Mouse (Mus musculus): ENCODE measurements at regions not wholly inside any gene's neighbourhood (a gene's known extent, or its start where the extent isn't known, plus 50 kb on each side); places are given as distances from the start of the nearest gene placed in this dataset.
A peak's percentile ranks its signal among the peaks of the same experiment; 100 is the strongest.

GRCm38 (mm10) chr5:119338711-119339110 lies 331.8 kb upstream of the Tbx3 start:
- no peak for DNase-seq (ENCODE audit: low read depth, low spot score)

DNA sequence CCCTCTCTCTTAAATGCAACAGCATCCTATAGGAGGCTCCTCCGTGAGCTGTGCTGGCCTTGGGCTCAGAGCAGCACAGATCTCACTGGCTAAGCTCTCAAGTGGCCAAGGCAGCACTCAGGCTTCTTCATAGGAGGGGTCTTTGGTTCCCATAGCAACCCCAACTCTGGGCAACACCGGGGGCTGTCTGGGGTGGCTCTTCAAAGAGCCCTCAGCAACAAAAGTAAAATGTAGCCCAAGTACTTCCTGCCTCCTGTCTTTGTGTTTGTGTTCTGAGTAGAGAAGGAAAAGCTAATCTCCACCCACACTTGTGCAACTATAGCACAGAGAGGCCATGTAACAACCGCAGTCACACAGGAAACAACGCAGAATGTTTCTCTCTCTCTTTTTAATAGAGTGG lies 322.2 kb upstream of the Tbx3 start:
- no peak for DNase-seq (ENCODE audit: low read depth, low spot score)

DNA sequence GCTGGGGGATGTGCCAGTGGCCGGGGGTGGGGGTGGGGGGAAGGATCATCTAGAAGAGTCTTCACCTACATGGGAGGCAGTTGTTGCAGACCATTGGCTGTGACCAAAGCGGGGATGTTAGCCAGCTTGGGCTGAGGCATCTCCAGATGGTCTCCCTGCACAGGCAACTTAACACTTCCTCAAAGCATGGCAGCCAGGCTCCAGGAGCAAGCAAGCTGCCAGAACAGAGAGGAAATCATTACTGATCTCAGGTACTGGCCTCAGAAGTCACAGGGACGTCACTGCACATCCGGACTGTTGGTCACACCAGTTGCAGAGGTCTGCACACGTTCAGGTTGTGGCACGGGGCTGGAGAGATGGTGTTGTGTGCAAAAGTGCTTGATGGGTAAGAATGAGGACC lies 321.1 kb upstream of the Tbx3 start:
- no peak for DNase-seq (ENCODE audit: low read depth, low spot score)

GRCm38 (mm10) chr5:119350325-119350915 lies 320.0 kb upstream of the Tbx3 start:
- no peak for DNase-seq (ENCODE audit: low read depth, low spot score)

DNA sequence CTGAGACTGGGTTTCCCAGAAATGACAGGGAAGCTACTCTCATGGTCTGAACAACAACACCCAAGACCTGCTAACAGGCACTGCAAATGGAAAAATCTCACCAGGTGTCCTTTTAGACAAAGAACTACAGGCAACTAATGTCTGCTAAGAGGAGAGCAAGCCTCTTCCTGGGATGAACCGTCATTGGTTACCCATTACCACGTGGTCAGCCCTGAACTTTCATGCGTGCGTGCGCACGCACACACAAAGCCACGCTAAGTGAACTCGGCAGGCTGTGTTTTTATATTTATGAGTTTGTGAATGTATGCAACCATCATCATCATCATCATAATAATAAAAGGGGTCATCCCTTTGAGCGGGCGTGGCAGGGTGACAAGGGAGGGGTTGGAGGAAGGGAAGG lies 315.0 kb upstream of the Tbx3 start:
- no peak for DNase-seq (ENCODE audit: low read depth, low spot score)

- no peak for DNase-seq (ENCODE audit: low read depth, low spot score)
These were observed 314.4 kb upstream of the Tbx3 start for GRCm38 (mm10) chr5:119356051-119356450.

GRCm38 (mm10) chr5:119359709-119360108 lies 310.8 kb upstream of the Tbx3 start:
- no peak for DNase-seq (ENCODE audit: low read depth, low spot score)

- no peak for DNase-seq (ENCODE audit: low read depth, low spot score)
These were observed 310.1 kb upstream of the Tbx3 start for GRCm38 (mm10) chr5:119360351-119360750.

DNA sequence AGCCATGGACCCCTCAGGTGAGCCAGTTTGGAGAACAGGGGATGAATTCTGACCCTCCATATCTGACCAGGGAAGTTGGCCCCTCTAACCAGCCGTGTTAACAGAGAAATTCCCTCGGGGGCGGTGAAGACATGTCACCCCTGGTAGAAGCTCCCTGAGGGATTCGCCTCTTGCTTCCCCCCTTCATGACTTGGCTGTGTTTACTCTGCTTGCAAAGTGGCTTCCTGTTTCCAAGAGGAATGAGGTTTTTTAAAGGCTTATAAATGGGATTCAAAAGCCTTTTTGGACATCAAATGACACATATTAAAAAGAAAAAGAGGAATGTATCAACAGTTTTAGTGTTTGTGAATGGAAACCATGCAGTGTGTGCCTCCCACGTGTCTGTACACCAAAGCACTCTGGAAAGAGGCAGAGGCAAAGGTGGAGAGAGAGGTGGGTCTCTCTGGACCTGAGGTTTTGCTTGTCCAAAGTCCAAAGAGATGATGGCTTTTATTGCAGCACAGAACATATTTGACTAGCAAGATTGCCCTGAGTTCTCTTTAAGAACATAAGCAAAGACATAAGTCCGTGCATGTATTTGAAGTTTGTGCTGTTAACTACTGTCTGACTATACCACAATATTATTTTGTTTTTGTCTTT lies 308.9 kb upstream of the Tbx3 start:
- no peak for DNase-seq (ENCODE audit: low read depth, low spot score)

- no peak for DNase-seq (ENCODE audit: low read depth, low spot score)
These were observed 308.0 kb upstream of the Tbx3 start for GRCm38 (mm10) chr5:119362452-119362851.

- peak; percentile 11 for DNase-seq (ENCODE audit: low read depth, low spot score)
These were observed 306.2 kb upstream of the Tbx3 start for GRCm38 (mm10) chr5:119364250-119364649.

DNA sequence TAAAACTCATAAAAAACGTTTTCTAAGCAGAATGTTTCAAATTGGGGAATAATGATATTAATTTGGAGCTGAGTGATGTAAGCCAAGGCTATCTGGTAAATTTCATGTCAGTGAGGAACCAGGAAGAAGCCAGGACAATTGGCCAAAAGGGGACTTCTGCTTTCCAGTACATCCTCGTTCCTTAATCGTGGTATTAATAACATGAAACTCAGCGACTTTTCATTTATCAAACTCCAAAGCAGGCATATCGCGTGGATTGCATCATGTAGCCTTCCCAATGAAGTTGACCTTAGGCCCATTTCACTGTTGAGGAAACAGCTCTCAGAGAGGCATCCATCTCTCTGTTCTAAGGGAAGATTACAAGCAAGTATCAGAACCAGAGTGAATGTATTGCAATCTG lies 305.3 kb upstream of the Tbx3 start:
- no peak for DNase-seq (ENCODE audit: low read depth, low spot score)

- no peak for DNase-seq (ENCODE audit: low read depth, low spot score)
These were observed 304.2 kb upstream of the Tbx3 start for GRCm38 (mm10) chr5:119366296-119366695.

- DNase-seq (ENCODE audit: low read depth, low spot score), result no peak
These were observed 300.0 kb upstream of the Tbx3 start for GRCm38 (mm10) chr5:119370481-119370880.

DNA sequence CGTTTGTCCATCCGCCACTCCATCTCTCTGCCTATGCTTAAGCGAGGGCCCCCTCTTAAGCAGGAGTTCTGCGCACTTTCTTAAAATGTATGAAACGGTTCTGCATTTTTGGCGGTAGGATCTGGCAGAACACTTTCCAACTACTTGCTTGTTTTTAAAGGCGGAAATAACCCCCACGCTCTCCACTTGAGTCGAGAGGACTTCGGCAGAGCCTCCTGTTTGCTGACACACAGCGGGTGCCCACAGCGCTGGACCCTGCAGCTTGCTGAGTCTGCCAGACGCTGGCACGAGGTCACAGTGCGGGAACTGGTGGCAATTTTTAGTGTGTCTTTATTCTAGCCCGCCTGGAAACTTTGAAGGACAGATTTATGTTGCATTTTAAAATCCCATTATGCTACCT lies 299.5 kb upstream of the Tbx3 start:
- no peak for DNase-seq (ENCODE audit: low read depth, low spot score)

DNA sequence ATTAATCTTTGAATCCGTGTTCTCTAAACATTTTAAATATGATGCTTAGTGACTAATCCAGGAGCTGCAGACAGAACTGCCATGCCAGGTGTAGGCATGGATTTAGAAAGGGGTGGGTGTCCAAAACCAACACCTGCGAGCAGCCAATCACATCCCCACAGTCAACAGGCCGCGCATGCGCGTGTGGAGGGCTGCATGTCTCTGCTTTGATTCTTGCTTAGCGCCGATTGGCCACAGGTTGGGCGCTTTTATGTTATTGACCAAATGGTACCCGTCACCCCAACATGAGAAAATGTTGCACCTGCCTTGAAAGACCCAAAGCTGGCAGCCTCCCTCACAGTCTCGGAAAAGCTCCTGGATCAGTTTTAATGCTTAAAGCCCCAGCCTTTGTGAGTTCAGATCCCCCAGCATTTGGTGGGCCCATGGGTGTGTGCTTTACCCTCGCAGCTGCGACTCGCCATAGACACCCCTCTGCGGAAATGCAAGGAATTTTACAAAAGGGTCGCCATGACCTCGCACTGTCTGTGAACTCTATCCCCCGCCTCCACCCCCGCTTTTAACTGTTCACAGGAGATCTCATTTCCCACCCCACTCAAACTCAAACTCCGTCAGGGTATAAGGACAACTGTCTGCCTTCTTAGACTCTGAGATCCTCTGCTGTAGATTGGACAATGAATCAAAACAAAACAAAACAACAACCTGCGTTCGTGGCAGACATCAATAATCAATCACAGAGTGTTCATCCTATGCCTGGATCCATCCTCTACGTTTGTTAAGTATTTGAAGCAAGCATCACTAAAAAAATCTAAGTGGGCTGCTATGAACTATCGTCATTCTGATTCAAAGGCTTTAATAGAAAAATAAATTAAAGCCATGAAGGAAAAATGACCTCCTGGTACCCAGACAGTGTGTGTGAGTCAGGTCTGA lies 296.4 kb upstream of the Tbx3 start:
- no peak for DNase-seq (ENCODE audit: low read depth, low spot score)

- DNase-seq (ENCODE audit: low read depth, low spot score), result no peak
These were observed 295.6 kb upstream of the Tbx3 start for GRCm38 (mm10) chr5:119374861-119375260.

DNA sequence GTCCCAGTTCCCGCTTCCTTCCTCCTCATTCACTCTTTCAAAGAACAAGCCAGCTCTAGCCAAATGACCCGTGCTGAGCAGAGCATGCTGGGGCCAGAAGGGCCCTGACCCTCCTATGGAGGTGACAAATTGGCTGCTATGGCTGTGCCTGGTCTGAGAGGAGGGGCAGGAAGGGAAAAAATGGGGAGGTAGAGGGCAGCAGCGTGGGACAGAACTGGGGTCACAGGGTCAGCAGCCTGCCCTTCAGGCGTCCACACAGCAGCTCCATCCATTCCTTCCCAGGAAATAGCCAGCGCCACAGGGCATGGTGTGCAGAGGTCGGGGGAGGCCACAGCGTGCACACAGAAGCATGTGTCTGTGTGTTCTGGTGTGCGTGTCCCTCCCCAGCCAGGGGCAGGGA lies 292.2 kb upstream of the Tbx3 start:
- no peak for DNase-seq (ENCODE audit: low read depth, low spot score)

GRCm38 (mm10) chr5:119379915-119380432 lies 290.5 kb upstream of the Tbx3 start:
- DNase-seq (ENCODE audit: low read depth, low spot score), result no peak

DNA sequence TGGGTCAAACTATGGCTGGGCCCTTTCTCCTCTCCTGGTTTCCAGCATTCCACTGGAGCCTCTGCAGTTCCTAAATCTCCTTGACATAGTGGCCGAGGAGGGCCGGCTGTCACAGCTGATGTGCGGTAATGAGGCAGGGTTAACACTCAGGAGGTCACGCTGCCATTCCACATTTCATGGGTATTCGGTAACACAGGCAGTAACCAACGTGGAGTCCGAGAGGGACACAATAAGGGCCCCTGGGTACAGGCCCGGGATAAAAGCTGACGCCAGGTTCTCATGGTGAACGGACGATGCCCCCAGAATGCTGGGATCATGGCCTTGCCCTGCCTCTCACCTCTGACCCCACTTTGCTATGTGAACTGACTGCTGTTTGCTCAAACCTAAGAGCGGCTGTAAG lies 289.0 kb upstream of the Tbx3 start:
- DNase-seq (ENCODE audit: low read depth, low spot score), result no peak

- DNase-seq (ENCODE audit: low read depth, low spot score), result no peak
These were observed 285.0 kb upstream of the Tbx3 start for GRCm38 (mm10) chr5:119385506-119385905.

- no peak for DNase-seq (ENCODE audit: low read depth, low spot score)
These were observed 283.6 kb upstream of the Tbx3 start for GRCm38 (mm10) chr5:119386821-119387220.

Data from 3T3-L1 (cell line).